13 mouse cellular contexts compared by ENCODE assay signal in the genomic region with DNA sequence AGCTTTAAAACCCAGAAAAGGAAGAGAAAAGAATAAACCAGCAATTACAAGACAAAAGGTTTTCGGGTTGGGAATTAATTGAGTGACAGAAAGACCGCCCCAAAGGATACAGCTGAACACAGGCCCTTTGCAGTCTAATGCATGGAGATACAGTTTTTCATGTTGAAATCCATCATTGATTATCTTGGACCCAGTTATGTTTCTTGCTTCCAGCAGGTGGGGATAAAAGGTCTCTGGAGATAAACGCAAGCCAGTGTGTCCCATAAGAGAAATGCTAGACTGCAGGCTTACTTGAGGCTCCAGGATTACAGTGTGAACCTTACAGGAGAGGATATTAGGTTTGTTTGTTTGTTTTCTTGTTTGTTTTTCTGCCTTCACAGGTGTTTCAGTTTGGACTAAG.
DNase-seq lines count a peak whose midpoint lies in the region; ATAC-seq and TF ChIP-seq lines count a peak whose summit lies in the region.
"Had no signal": no experiment of that assay in that cellular context is flagged by ENCODE, and none has a peak within 500 bp of the region (broad histone marks: within the 10 kb centered on the region; RNA-seq: fewer than 3 reads in every experiment).

No protein-coding gene starts in this region.

- 54% methylated on average over 3 of the region's 3 CpGs for WGBS in kidney, postnatal 0 days
- 56% methylated on average over 3 of the region's 3 CpGs for WGBS in kidney, embryonic 16.5 days
- 10% methylated on average over 3 of the region's 3 CpGs for WGBS in forebrain, embryonic 15.5 days
- WGBS in midbrain, embryonic 14.5 days = 9% methylated on average over 3 of the region's 3 CpGs
- 55% methylated on average over 3 of the region's 3 CpGs for WGBS in heart, embryonic 12.5 days

- H3K36me3 ChIP-seq in kidney, postnatal 0 days (ENCODE audit: insufficient read depth, low read length) = no peaks in the 10 kb centered on the region
- no peaks in the 10 kb centered on the region for H3K36me3 ChIP-seq in kidney, embryonic 16.5 days (ENCODE audit: insufficient read depth, low read length)
- H3K36me3 ChIP-seq in forebrain, embryonic 15.5 days = no peaks in the 10 kb centered on the region
- H3K36me3 ChIP-seq in midbrain, embryonic 14.5 days (ENCODE audit: control insufficient read depth, insufficient read depth, low read length) = no peaks in the 10 kb centered on the region
- no peaks in the 10 kb centered on the region for H3K36me3 ChIP-seq in heart, embryonic 12.5 days
- H3K36me3 ChIP-seq: heart, embryonic 13.5 days had no signal

- H3K9me3 ChIP-seq in kidney, postnatal 0 days (replicated peaks; ENCODE audit: low read length) = no peaks in the 10 kb centered on the region
- H3K9me3 ChIP-seq in kidney, embryonic 16.5 days (ENCODE audit: low read length) = no peaks in the 10 kb centered on the region
- no peaks in the 10 kb centered on the region for H3K9me3 ChIP-seq in forebrain, embryonic 15.5 days
- no peaks in the 10 kb centered on the region for H3K9me3 ChIP-seq in midbrain, embryonic 14.5 days (ENCODE audit: control insufficient read depth, low read length)
- no peaks in the 10 kb centered on the region for H3K9me3 ChIP-seq in heart, embryonic 12.5 days (replicated peaks)
- H3K9me3 ChIP-seq: heart, embryonic 13.5 days had no signal

- no peak for DNase-seq in cerebellum, adult 9-11 months
- DNase-seq in kidney, postnatal 0 days (ENCODE audit: low spot score) = peak; percentile 73
- DNase-seq in midbrain, embryonic 14.5 days = peak; percentile 74
- no peak for DNase-seq in left cerebral cortex, adult 11 months (ENCODE audit: low spot score)
- DNase-seq: adrenal gland, adult 2 months; lung, adult 18-20 months; thymus, postnatal 14 days had no signal

- H3K4me1 ChIP-seq in kidney, postnatal 0 days (replicated peaks; ENCODE audit: insufficient read depth, low read length) = peaks cover 16% of the 10 kb centered on the region
- H3K4me1 ChIP-seq in kidney, embryonic 16.5 days (ENCODE audit: insufficient read depth, low read length) = peaks cover 28% of the 10 kb centered on the region
- H3K4me1 ChIP-seq in forebrain, embryonic 15.5 days = peaks cover 21% of the 10 kb centered on the region
- peaks cover 45% of the 10 kb centered on the region for H3K4me1 ChIP-seq in midbrain, embryonic 14.5 days (ENCODE audit: control insufficient read depth, insufficient read depth, low read length)
- peaks cover 7% of the 10 kb centered on the region; the same call in 1 of the 2 replicates for H3K4me1 ChIP-seq in heart, embryonic 12.5 days (replicated peaks)

- H3K4me2 ChIP-seq in kidney, postnatal 0 days (ENCODE audit: low read length) = no peak overlapping the region
- no peak overlapping the region for H3K4me2 ChIP-seq in kidney, embryonic 16.5 days (replicated peaks; ENCODE audit: low read depth, low read length)
- no peak overlapping the region for H3K4me2 ChIP-seq in forebrain, embryonic 15.5 days (replicated peaks)
- H3K4me2 ChIP-seq in midbrain, embryonic 14.5 days (ENCODE audit: low read length) = peak overlapping the region; percentile 0; the same call in 1 of the 2 replicates
- no peak overlapping the region for H3K4me2 ChIP-seq in heart, embryonic 12.5 days
- H3K4me2 ChIP-seq: heart, embryonic 13.5 days had no signal

- H3K4me3 ChIP-seq in kidney, postnatal 0 days (replicated peaks; ENCODE audit: low read depth, low read length) = no peak overlapping the region
- H3K4me3 ChIP-seq in kidney, embryonic 16.5 days (ENCODE audit: low read length) = no peak overlapping the region
- no peak overlapping the region for H3K4me3 ChIP-seq in forebrain, embryonic 15.5 days
- no peak overlapping the region for H3K4me3 ChIP-seq in midbrain, embryonic 14.5 days (replicated peaks; ENCODE audit: low read depth, low read length)
- H3K4me3 ChIP-seq in heart, embryonic 12.5 days = no peak overlapping the region
- H3K4me3 ChIP-seq: heart, embryonic 13.5 days; myocyte had no signal

- no peak overlapping the region for H3K9ac ChIP-seq in kidney, postnatal 0 days (ENCODE audit: low read depth, low read length)
- no peak overlapping the region for H3K9ac ChIP-seq in kidney, embryonic 16.5 days (replicated peaks; ENCODE audit: low read length)
- H3K9ac ChIP-seq in forebrain, embryonic 15.5 days (replicated peaks) = no peak overlapping the region
- no peak overlapping the region for H3K9ac ChIP-seq in midbrain, embryonic 14.5 days (replicated peaks; ENCODE audit: low read length)
- H3K9ac ChIP-seq in heart, embryonic 12.5 days = no peak overlapping the region
- H3K9ac ChIP-seq: heart, embryonic 13.5 days had no signal

- H3K27ac ChIP-seq in kidney, postnatal 0 days = no peak overlapping the region
- H3K27ac ChIP-seq in kidney, embryonic 16.5 days (ENCODE audit: low read length) = no peak overlapping the region
- H3K27ac ChIP-seq in forebrain, embryonic 15.5 days (replicated peaks) = no peak overlapping the region
- peak overlapping the region; percentile 46; the same call in 1 of the 2 replicates for H3K27ac ChIP-seq in midbrain, embryonic 14.5 days (replicated peaks; ENCODE audit: low read depth, low read length)
- H3K27ac ChIP-seq in heart, embryonic 12.5 days (ENCODE audit: poor library complexity, severe bottlenecking) = no peak overlapping the region
- H3K27ac ChIP-seq: heart, embryonic 13.5 days had no signal

- 0 out of 2 replicates have a peak, but pooled peaks have one; percentile 56 for ATAC-seq in cerebellum, adult (ENCODE audit: insufficient number of reproducible peaks, low FRiP score, low TSS enrichment)
- ATAC-seq in kidney, postnatal 0 days (replicated peaks; ENCODE audit: low FRiP score, low read depth) = no peak
- no peak for ATAC-seq in kidney, embryonic 16.5 days (ENCODE audit: low FRiP score, low TSS enrichment)
- peak; percentile 62; the same call in 1 of the 2 replicates for ATAC-seq in forebrain, embryonic 15.5 days (replicated peaks)
- ATAC-seq in midbrain, embryonic 14.5 days (ENCODE audit: low FRiP score, low TSS enrichment) = peak; percentile 58; the same call in 1 of the 2 replicates
- no peak for ATAC-seq in heart, embryonic 12.5 days (ENCODE audit: insufficient number of reproducible peaks, low FRiP score)

- TF ChIP-seq CTCF in kidney, postnatal 0 days (IDR thresholded peaks at IDR 0.05; ENCODE audit: low read depth) = peak; percentile 72

- H3K27me3 ChIP-seq in kidney, postnatal 0 days (ENCODE audit: insufficient read depth, low read length) = no peaks in the 10 kb centered on the region
- H3K27me3 ChIP-seq in kidney, embryonic 16.5 days (ENCODE audit: insufficient read depth, low read length) = no peaks in the 10 kb centered on the region
- peaks cover 5% of the 10 kb centered on the region; the same call in 1 of the 2 replicates for H3K27me3 ChIP-seq in forebrain, embryonic 15.5 days
- no peaks in the 10 kb centered on the region for H3K27me3 ChIP-seq in midbrain, embryonic 14.5 days (ENCODE audit: control insufficient read depth, insufficient read depth, low read length)
- no peaks in the 10 kb centered on the region for H3K27me3 ChIP-seq in heart, embryonic 12.5 days (replicated peaks)
- H3K27me3 ChIP-seq: heart, embryonic 13.5 days had no signal

Comparison
In these comparisons a context has a peak if more than half of its experiments do, and no peak if none do; other contexts are left out.
1. ATAC-seq: peak in cerebellum, adult (single experiment), forebrain, embryonic 15.5 days (single experiment) and midbrain, embryonic 14.5 days (single experiment); none in kidney, postnatal 0 days (single experiment), kidney, embryonic 16.5 days (single experiment) and heart, embryonic 12.5 days (single experiment).
2. DNase-seq: peak in kidney, postnatal 0 days (single experiment) and midbrain, embryonic 14.5 days (single experiment); none in cerebellum, adult 9-11 months (single experiment) and left cerebral cortex, adult 11 months (single experiment).